Mouse (Mus musculus) liver, embryonic 12.5 days (tissue): ENCODE results near the gene Uba1. TPM values are rescaled to one million over a fixed set of nuclear protein-coding genes. Genes with fewer than 3 reads are reported as not detected.

Experiments used
- polyA plus RNA-seq: library from polyadenylated mRNA; unstranded; fragments of >200 nt; fragmentation: Nextera tagmentation; extraction: Ambion mirVana; gene quantifications from 2 replicates; pipeline ENCODE4 v1.2.1, GENCODE M21; 2016

Uba1 gene
- polyA plus RNA-seq, 1 experiment from 2014 or later, result 170 TPM

Other genes starting within 250 kb of the Uba1 start
- gene Jade3, start 232.6 kb upstream of the Uba1 start, polyA plus RNA-seq, result 11.3 and 11.8 TPM in 2 replicates
- 55.2 and 55.4 TPM in 2 replicates for gene Rgn, start 108.5 kb upstream of the Uba1 start, polyA plus RNA-seq
- gene Rbm10, start 40.8 kb upstream of the Uba1 start, polyA plus RNA-seq, result 47.5 and 49.6 TPM in 2 replicates
- 167 and 174 TPM in 2 replicates for gene Ndufb11, start 40.7 kb upstream of the Uba1 start, polyA plus RNA-seq
- 64.9 and 66.2 TPM in 2 replicates for gene Cdk16, start 29.6 kb downstream of the Uba1 start, polyA plus RNA-seq
- gene Usp11, start 45.6 kb downstream of the Uba1 start, polyA plus RNA-seq, result 13.7 and 14.2 TPM in 2 replicates
- 58.9 and 62.8 TPM in 2 replicates for gene Araf, start 139.5 kb downstream of the Uba1 start, polyA plus RNA-seq
- gene Timp1, start 211.8 kb downstream of the Uba1 start, polyA plus RNA-seq, result 3.7 and 5.1 TPM in 2 replicates